Mouse (Mus musculus) spleen, adult 18-20 months (tissue): ENCODE data around the gene Igflr1.

ENCODE experiments used
- DNase-seq, 2 experiments: peaks; one replicate each; pipeline ENCODE4 v3.0.0; 2022; ENCODE audit warnings: mixed read lengths in 2 of 2

The Igflr1 gene

DNA sequence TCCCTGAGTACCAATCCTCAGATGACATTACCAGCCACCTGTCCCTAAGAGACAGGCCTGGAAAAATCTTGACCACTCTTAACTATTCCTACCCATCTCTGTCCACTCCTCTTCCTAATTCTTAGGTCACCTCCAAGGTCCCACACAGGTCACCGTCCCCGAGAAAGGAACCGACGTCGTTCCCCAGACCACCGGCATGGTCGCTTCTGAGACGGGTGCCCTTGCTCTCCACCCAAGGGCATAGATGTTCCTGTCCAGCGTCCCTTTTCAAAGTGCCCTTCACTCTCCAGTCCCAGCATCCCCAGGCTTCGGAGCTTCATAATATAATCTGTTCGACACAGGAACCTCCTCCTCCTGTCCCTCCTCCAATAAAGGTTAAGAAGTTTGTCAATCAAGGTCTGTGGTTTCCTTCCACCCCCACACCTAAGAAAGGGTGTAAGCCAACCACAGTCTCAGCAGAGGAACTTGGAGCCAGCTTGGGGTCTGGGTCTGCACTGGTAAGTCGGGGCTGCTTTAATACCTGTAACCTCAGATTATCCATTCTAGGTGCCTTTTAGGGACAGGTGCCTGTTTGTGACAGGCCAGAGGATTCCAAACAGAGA lies at the start of gene Igflr1:
TSS of gene Igflr1 (plus strand) at position 458 of the 602 bp plus-strand sequence.
- no peak for DNase-seq

DNA sequence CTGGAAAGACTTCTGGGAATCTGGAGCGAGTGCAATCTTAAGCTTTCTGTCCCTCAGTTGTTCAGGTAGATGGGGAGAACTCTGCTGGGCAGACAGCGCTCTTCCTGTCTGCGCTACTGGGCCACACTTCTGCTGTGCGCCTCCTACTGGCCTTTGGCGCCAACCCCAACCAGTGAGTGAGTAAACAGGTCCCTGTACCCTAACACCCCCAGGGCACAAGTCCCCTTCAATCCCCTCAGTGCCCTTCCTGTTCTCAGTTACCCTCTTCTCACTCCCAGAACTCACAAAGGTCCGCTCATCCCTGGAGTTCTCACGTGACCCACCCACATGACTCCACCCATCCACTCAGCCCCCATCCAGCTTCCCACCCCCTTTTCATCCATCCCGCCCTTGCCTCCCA lies 46.9 kb upstream of the Igflr1 start:
- no peak for DNase-seq

DNA sequence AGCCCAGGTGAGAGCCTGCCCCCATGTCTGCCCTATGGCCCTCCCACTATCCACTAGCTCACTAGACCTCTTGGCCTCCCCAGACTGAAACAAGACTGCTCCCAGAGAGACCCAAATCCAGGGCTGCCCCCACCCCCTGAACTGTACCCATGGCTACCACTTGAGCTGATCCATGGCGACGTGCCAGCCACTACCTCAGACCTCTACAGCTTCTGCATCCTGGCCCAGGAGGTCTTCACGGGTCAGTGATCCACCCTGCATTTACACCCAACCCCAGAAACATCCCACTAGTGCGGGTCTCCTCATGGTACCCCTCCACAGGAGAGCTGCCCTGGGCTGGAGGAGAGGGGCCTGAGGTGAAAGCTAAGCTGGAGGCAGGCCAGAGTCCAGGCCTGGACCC lies 44.8 kb upstream of the Igflr1 start:
- DNase-seq = no peak

DNA sequence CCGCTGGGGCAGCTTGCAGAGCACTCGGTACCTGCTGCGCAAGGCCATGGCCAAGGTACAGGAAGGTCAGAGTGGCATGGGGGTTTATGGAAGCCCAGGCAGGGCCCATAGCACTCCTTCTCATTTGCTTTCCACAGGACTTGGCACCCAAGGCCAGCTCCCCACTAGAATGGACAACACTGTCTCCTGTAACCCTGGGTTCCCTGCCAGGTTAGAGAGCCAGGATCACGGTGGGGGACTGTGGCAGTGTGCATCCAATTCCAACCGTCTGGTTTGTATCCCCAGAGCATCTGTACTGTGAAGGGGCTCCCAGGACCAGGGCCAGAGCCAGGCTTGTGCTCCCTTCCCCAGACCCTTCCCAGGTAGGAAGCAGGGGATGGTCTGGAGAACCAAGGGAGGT lies 44.4 kb upstream of the Igflr1 start:
- DNase-seq = no peak

DNA sequence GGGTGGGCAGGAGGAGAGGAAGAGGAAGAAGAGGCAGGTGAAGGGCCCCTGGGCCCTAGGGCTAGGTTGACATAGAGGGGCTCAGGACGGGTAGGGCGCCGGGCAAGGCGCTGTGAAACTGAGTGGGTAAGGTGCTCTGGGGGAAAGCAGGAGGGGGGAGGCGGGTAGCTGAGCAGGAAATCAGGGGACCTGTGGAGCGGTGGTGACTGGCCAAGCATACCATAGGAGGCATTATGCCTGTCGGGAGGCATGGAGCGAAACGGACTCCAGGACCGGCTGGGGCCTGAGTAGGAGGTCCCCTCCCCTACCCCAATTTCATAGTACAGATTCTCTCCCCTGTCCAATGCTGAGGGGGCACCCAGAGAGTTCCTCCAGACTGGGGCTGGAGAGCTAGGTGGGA lies 42.4 kb upstream of the Igflr1 start:
- DNase-seq = no peak

DNA sequence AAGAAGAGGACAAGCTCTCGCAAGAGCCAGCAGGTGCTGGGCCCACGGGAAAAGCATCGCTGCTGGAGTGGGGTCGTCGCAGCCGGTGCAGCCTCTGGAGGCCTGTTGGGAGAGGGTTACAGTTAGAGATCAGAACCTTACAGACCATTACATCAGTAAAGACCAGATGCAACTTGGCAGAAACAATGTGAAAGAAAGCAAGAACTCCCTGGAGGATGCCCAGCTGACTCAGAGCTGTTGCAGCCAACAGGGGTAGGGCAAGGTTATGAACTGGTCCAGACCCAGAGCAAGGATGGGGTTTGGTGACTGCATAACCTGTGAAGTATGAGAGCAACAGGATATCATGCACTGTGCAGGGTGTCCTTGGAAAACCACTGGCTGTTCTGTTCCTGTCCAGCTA lies 40.7 kb upstream of the Igflr1 start:
- DNase-seq = no peak

DNA sequence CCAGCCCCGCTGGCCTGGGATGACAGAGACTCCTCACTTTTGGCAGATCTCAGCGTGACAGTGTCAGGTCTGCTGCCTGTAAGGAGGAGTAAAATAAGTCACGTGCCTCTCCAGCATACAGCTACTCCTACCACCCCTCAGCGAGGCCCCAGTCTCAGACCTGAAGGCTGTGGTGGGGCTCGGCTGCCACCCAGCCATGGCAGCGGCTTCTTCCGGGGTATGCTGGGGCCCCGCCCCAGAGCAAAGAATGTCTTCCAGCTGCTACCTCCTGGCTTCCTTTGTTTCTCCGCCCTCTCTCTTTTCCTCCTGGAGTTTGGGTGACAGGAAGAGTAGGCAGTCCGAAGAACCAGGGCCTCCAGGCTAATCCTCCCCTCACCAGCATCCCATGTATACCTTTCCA lies 39.3 kb upstream of the Igflr1 start:
- DNase-seq = no peak

DNA sequence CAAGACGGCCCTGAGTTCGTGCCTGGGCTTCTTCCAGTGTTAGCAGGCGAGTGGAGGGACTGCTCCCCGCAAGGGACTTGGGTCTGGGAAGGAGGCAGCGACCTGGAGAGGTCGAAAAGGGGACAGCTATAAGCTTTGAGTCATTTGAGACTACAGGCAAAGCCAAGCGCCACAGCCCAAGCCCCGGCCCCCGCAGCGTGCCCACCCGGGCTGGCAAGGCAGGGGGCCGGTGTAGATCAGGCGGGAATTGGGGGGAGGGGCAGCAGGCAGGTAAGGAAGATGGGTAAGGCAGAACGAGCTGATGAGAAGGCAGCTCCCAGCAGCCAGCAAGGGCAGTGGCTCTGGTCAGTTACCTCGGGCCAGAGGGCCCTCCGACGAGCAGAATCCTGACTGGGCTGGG lies 38.8 kb upstream of the Igflr1 start:
- no peak for DNase-seq

DNA sequence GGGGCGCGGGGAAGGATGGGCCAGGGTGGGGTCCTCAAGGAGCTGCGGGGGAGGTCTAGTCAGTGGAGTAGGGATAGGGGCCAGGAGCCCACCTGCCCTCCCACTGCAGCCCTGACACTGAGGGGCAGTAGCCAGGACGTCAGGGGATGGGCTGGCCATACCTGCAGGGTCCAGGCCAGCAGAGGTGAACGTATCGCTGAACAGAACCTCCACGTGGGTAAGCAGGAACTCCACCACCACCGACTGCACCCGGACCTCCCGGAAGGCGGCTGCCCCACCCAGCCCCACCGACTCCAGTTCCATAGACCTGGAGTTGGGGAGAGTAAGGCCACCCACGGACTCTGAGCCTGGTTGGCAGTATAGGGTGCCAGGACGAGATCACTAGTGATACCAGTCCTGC lies 38.2 kb upstream of the Igflr1 start:
- no peak for DNase-seq

DNA sequence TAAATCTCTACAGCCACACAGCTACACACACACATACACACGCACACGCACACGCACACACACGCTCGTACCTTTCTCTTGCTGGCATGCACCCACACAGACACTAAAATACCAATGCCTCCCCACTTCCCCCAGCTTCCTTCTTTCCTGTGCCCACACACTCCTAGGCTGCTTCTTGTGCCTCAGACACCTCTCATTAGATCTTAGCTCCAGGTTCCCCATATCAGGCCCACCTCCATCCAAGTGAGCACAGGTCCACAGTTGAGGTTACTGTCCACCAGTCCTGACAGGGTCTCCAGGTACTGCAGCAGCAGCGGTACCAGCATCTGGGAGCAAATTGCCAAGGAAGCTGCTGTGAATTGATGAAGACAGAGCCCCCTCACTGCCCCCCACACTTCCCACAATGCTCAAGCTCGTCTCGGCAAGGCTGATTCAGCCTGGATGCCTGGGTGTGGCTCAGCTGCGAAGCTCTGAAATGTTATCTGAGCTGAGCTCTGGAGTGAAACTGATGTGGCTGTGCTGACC lies 33.9 kb upstream of the Igflr1 start:
- no peak for DNase-seq

DNA sequence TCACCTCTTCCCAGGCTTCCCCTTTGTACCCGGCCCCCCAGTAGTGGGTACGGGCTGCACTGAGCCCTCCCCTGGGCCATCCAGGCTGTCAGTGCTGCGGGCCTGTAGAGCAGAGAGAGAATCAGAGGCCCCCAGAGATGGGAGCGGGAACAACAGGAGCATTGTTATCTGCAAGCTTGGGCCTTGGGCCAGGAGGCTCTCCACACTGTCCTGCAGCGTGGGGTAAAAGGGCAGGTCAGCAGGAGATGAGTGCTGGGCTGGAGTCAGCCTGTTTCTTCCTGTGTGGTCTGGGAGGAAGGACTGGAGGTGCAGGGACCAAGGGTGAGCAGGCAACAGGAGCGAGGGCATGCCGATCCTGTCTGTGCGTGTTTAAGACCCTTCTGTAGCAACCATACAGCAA lies 32.3 kb upstream of the Igflr1 start:
- no peak for DNase-seq

DNA sequence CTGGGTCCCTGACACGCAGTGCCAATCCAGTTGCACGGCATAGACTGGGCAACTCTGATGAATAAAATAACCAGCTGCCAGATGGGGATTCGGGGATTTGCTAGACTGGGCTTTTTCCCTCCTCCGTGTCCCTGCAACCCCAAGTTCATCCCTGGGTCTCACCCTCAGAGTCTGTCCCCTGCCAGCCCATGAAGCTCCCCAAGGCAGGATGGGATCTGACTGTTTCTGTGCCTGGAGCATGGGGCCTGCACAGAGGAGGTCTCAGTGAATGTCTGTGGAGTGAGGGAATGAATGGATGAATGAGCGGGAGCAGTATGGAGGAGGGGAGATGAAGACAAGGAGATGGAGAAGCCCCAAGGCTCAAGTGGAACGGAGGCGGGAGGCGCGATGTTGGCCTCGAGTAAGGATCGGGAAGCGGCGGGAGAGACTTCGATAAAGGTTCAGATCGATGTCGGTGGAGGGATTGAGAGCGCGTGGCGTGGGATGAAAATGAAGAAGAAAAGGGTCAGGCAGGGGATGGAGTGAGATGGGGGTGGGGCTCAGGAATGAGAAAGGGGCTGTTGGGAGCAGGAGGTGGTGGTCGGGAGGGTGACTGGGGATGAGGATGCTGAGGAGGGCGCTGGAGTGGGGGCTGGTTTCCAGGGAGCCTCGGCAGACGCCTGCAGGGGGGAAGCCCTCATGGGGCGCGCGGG lies 31.1 kb upstream of the Igflr1 start:
- no peak for DNase-seq

DNA sequence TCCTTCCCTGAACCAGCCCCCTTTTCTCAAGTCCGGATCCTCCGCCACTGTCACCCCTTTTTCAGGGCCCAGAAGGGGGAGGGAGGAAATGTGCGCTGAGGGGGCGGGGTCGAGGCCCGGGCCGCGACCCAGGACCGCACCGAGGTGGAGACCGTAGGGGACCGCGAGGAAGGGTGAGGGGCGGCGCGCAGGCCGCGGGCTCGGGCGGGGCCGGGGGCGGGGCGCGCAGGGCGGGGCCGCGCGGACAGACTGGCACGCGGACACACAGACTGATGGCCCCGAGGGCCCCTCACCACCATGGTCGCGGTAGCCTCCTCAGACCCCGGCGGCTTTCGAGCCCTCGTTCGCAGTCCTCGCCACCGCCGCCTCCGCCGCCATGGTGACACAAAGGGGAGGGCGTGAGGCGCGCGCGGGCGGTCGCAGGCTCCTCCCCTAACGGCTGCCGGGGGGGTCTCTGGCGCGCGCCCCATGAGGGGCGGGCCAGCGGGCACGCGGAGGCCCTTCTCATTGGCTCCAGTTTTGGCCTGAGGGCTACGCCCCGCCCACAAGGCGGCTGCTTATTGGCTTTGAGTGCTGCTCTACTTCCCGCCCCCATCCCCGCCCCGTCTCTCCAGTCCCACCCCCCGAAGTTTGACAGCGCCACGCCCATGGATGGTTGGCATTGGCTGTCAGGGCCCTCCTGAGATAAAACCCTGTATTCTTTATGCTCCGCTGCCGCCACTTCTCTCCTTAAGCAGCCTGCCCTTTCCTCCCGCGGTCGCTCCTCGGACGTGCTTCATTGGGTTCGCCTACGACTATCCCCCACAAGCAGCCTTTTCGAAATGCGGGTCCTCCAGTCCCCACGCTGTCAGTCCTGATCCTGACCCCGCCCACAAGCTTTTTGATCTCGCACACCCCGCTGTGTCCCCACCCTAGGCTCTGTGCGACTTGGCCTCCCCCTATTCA lies 30.3 kb upstream of the Igflr1 start, which contains the start of gene Arhgap33:
TSS of gene Arhgap33 (minus strand) at position 428 of the 945 bp plus-strand sequence.
- peak; percentile 92 to 93 for DNase-seq

DNA sequence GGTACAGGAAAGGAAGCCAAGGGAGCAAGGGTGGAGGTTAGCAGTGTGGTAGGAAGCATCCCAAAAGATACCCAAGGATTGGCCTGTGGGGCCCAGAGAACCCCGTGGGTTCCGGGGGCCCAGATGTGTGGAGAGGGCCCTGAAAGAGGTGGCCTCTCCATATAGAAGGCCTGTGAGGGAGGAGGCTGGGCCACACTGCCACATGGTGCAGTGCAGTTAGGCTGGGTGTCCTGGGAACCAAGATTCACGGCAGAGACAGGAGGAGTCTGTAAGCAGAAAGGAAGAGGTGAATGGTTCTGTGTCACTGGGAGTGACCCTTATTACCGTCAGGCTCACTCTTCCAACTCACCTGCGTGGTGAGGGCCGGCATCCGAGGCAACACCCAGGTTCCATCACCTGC lies 24.7 kb upstream of the Igflr1 start:
- no peak for DNase-seq

DNA sequence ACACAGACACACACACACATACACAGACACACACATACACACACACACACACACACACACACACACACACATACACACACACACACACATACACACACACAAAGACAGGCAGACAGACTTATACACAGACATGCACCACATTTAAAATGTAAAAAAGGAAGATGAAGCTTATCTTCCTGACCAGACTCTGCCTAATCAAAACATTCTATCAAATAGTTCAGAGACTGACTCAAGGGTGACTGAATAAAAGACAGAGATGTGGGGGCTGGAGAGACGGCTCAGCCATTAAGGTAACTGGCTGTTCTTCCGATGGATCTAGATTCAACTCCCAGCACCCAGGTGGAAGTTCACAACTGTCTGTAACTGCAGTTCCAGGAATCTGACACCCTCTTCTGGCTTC lies 20.9 kb upstream of the Igflr1 start:
- DNase-seq = no peak

DNA sequence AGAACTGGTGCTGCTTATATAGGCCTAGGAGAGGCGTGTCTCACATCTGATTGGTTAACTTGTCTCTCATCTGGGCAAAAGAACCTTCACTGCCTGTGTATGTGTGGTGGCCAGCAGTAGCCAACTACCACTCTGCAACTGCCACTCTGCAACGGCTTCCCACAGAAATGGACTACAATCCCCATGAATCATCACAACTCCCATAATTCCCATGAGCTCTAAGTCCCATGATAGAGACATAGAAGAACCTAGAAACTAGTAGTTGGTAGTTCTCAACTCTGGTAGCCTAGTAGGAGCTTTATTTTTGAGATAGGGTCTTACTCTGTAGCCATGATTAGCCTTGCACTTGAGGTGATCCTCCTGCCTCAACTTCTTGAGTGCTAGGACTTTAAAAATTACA lies 15.3 kb upstream of the Igflr1 start:
- DNase-seq = no peak

DNA sequence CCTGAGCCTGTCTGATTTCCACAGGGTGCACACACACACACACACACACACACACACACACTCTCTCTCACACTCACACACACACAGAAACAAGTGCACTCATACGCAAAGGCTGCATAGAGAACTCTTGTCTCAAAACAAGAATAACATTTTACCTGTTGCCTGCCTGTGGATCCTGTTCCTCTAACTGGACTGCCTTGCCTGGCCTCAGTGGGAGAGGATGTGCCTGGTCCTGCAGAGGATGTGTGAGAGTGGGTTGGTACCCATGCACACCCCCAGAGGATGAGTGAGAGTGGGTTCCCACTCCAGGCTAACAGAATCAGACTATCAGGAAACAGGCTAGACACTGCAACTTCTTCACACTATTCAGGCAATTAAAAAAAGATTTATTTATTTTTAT lies 14.6 kb upstream of the Igflr1 start:
- no peak for DNase-seq

DNA sequence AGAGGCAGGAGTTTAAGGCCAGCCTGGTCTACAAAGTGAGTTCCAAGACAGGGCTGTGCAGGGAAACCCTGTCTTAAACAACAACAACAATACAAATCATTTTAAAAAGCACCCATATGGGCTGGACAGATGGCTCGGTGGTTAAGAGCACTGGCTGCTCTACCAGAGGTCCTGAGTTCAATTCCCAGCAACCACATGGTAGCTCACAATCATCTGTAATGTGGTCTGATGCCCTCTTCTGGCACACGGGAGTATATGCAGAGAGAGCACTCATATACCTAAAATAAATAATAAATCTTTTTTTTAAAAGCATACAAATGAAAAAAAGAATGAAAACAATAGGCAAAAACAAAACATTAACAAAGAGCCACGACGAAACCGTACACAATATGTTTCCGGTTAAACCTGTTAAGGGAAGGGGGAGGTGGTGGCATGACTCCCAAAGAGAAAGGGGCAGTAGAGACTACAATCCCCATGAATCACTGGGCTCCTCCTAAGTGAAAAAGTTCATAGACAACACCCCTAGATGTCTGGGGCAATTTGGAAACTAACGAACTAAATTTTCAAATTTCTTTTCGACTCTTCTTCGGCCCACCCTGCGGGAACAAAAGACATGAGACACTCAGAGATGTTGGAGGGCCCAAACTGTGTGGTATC lies 13.7 kb upstream of the Igflr1 start:
- no peak for DNase-seq

DNA sequence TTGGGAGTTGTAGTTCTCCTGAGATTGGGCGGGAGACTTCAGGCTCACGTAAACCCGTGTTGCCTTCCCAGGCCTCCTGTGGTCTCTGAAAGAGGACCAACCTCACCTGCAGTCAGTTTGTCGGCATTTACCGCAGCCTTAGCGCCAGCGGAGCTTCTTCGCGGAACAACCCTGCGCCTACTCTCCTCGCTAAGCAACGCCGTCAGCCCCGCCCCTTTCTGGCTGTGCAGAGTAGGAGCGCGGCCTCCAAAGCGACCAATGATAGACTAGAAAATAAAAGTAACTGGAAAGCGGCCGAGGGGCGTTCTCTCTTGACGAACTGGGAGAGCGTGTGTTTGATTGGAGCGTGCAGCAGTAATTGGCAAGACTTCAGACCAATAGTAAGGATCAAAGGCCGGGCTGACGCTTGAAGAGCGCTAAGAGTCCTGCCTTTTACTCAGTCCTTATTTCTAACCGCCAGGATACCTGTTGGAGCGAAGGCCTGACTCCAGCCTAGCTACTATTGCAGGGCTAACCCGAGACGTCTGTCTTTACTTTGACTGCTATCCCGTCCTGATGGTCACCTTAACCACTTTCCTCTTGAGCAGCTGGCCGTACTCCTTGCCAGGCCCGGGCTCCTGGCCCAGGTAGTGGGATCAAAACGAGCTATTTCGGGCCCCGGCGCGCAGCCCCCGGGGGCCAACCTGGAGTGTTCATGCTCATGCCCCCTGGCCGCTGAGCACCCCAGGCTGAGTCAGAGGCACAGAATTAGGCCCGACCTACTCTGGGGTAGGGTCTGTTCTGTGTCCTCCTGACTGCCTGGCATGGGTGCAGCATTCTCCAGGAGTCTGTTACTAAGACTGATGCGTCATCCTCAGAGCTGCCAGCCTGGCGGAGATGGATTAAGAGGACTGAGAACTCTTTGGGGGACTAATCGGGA lies 12.9 kb upstream of the Igflr1 start, which contains the start of the genes Hspb6 and Proser3:
TSS of gene Hspb6 (plus strand) at position 77 of the 919 bp plus-strand sequence.
TSS of gene Proser3 (minus strand) at position 198 of the 919 bp plus-strand sequence.
- DNase-seq = peak; percentile 89 to 90

DNA sequence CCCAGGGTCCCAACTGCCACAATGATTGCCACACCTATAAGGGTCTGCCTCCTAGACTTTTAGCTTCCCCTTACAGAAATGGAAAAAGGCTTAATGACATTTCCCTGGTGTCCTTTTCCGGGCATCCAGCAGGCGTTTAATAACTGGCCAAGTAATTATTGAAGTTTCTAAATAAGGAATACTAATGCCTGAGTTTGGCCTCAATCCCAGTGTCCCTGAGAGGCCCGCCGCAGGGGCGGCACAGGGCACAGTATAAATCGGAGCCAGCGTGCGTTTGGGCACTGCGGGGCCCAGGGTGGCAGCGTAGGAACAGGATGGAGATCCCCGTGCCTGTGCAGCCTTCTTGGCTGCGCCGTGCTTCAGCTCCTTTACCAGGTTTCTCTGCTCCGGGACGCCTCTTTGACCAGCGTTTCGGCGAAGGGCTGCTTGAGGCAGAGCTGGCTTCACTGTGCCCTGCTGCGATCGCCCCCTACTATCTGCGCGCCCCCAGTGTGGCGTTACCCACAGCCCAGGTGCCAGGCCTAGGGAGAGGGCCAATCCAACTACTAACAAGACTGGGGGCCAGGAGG lies 12.1 kb upstream of the Igflr1 start:
- peak in 1 of 2 experiments; percentile 22 for DNase-seq
